Mouse (Mus musculus) kidney, adult 8-10 months (tissue): ENCODE measurements around the gene Pou3f4.
A peak's percentile ranks its signal among the peaks of the same experiment; 100 is the strongest.
"Not testable (repeated sequence)": the region's sequence is repeated elsewhere in the genome, so short reads cannot be mapped to it uniquely, and the experiment has no call there.

ENCODE experiments used
- DNase-seq, 2 experiments: peaks; one replicate each; pipeline ENCODE4 v3.0.0; 2022

Gene Pou3f4

GRCm38 (mm10) chrX:110814151-110814571 is at the start of gene Pou3f4:
TSS of gene Pou3f4 (plus strand) at chrX:110814280.
- peak in 1 of 2 experiments; percentile 15 for DNase-seq

GRCm38 (mm10) chrX:110765939-110766338 is 48.1 kb upstream of the Pou3f4 start:
- no peak for DNase-seq

- not testable (repeated sequence) for DNase-seq
Observed at GRCm38 (mm10) chrX:110774807-110775206, 39.3 kb upstream of the Pou3f4 start.

- no peak for DNase-seq
Observed at GRCm38 (mm10) chrX:110802502-110802901, 11.6 kb upstream of the Pou3f4 start.

- no peak for DNase-seq
Observed at GRCm38 (mm10) chrX:110810001-110810578, 4.0 kb upstream of the Pou3f4 start.

GRCm38 (mm10) chrX:110810753-110811506 is 3.1 kb upstream of the Pou3f4 start:
- no peak for DNase-seq

GRCm38 (mm10) chrX:110812071-110812470 is 2.0 kb upstream of the Pou3f4 start:
- no peak for DNase-seq

- no peak for DNase-seq
Observed at GRCm38 (mm10) chrX:110813401-110813800, 679 bp upstream of the Pou3f4 start.

GRCm38 (mm10) chrX:110814592-110815548 is 790 bp downstream of the Pou3f4 start:
- no peak for DNase-seq

- no peak for DNase-seq
Observed at GRCm38 (mm10) chrX:110815549-110815930, 1.5 kb downstream of the Pou3f4 start.

- DNase-seq = no peak
Observed at GRCm38 (mm10) chrX:110816609-110817008, 2.5 kb downstream of the Pou3f4 start.

GRCm38 (mm10) chrX:110817211-110817610 is 3.1 kb downstream of the Pou3f4 start:
- no peak for DNase-seq

- no peak for DNase-seq
Observed at GRCm38 (mm10) chrX:110837450-110837849, 23.4 kb downstream of the Pou3f4 start.

- no peak for DNase-seq
Observed at GRCm38 (mm10) chrX:110851300-110851699, 37.2 kb downstream of the Pou3f4 start.
